Comparison of ENCODE assay signal across 19 mouse cellular contexts in genomic region chr6:66298056-66298455, GRCm38 (mm10).
"Had no signal": no experiment of that assay in that cellular context is flagged by ENCODE, and none has a peak within 500 bp of the region (broad histone marks: within the 10 kb centered on the region; RNA-seq: fewer than 3 reads in every experiment).

No protein-coding gene starts in this region.

- H3K9me3 ChIP-seq: liver, embryonic 15.5 days; lung, embryonic 15.5 days; megakaryocyte, embryonic 14.5 days; midbrain, embryonic 13.5 days; midbrain, embryonic 15.5 days; neural tube, embryonic 12.5 days had no signal

- H3K9ac ChIP-seq: liver, embryonic 15.5 days; liver, postnatal 0 days; lung, embryonic 15.5 days; midbrain, embryonic 13.5 days; midbrain, embryonic 15.5 days; neural tube, embryonic 12.5 days had no signal

- ATAC-seq: liver, postnatal 0 days; lung, postnatal 0 days; midbrain, embryonic 13.5 days; midbrain, embryonic 15.5 days had no signal

- H3K27ac ChIP-seq: liver, embryonic 15.5 days; lung, embryonic 15.5 days; macrophage; midbrain, embryonic 13.5 days; midbrain, embryonic 15.5 days; neural tube, embryonic 12.5 days had no signal

- H3K4me3 ChIP-seq: liver, embryonic 15.5 days; lung, embryonic 15.5 days; megakaryocyte, embryonic 14.5 days; midbrain, embryonic 13.5 days; midbrain, embryonic 15.5 days; neural tube, embryonic 12.5 days had no signal

- DNase-seq: liver, postnatal 0 days; lung, adult 2 months; lung, postnatal 14 days; lung, postnatal 36 days; right cerebral cortex, postnatal 25 days; right cerebral cortex, postnatal 4 days; spleen, adult 18-20 months; thymus, adult 18-20 months; thymus, postnatal 14 days; thymus, postnatal 36 days had no signal

- H3K4me1 ChIP-seq: liver, embryonic 15.5 days; lung, embryonic 15.5 days; megakaryocyte, embryonic 14.5 days; midbrain, embryonic 13.5 days; midbrain, embryonic 15.5 days; neural tube, embryonic 12.5 days had no signal

- H3K4me2 ChIP-seq: liver, embryonic 15.5 days; lung, embryonic 15.5 days; midbrain, embryonic 11.5 days; midbrain, embryonic 13.5 days; midbrain, embryonic 15.5 days; neural tube, embryonic 12.5 days had no signal

- H3K36me3 ChIP-seq: liver, embryonic 15.5 days; lung, embryonic 15.5 days; midbrain, embryonic 13.5 days; midbrain, embryonic 15.5 days; neural tube, embryonic 12.5 days had no signal

- H3K27me3 ChIP-seq: liver, embryonic 15.5 days; lung, embryonic 15.5 days; megakaryocyte, embryonic 14.5 days; midbrain, embryonic 13.5 days; midbrain, embryonic 15.5 days; neural tube, embryonic 12.5 days had no signal
